Mouse (Mus musculus): ENCODE measurements around the gene Mafk.

- TF ChIP-seq CTCF (IDR thresholded peaks at IDR 0.05; ENCODE audit: borderline replicate concordance, control insufficient read depth, extremely low read depth, insufficient read depth, low read length, poor library complexity) (no peak), POLR2A (IDR thresholded peaks at IDR 0.05; ENCODE audit: control insufficient read depth, extremely low read depth, insufficient read depth, low read length, poor library complexity) (no peak)
These were observed 33.2 kb downstream of the Mafk start for GRCm38 (mm10) chr5:139824531-139824930.

All from thymus, adult 2 months (tissue).